Comparison of ENCODE assay signal across 16 mouse cellular contexts in genomic region chr4:104269422-104270172, GRCm38 (mm10).
DNase-seq lines count a peak whose midpoint lies in the region; ATAC-seq and TF ChIP-seq lines count a peak whose summit lies in the region.
"Had no signal": no experiment of that assay in that cellular context is flagged by ENCODE, and none has a peak within 500 bp of the region (broad histone marks: within the 10 kb centered on the region; RNA-seq: fewer than 3 reads in every experiment).

No protein-coding gene starts in this region.

- DNase-seq in layer of hippocampus, adult 8-10 months (ENCODE audit: low spot score in 2 of 2), result peak; percentile 33 to 38
- no peak for DNase-seq in layer of hippocampus, postnatal 36 days
- no peak for DNase-seq in lung, postnatal 4 days
- DNase-seq: adrenal gland, adult 2 months; cerebellum, postnatal 14 days; right cerebral cortex, postnatal 25 days; thymus, postnatal 4 days had no signal

- no peaks in the 10 kb centered on the region for H3K9me3 ChIP-seq in hindbrain, embryonic 12.5 days (replicated peaks)
- no peaks in the 10 kb centered on the region for H3K9me3 ChIP-seq in midbrain, embryonic 16.5 days (replicated peaks; ENCODE audit: control insufficient read depth, low read length, poor library complexity, severe bottlenecking)
- H3K9me3 ChIP-seq: intestine, embryonic 15.5 days; limb, embryonic 12.5 days; megakaryocyte, embryonic 14.5 days had no signal

- peak; percentile 26; the same call in 1 of the 2 replicates for ATAC-seq in hindbrain, embryonic 12.5 days (ENCODE audit: low FRiP score)
- no peak for ATAC-seq in midbrain, embryonic 16.5 days
- no peak for ATAC-seq in inflammation-experienced regulatory T-cells, adult 6 months
- ATAC-seq: intestine, embryonic 15.5 days; lung, postnatal 0 days had no signal

- no peak overlapping the region for H3K9ac ChIP-seq in hindbrain, embryonic 12.5 days
- no peak overlapping the region for H3K9ac ChIP-seq in midbrain, embryonic 16.5 days (ENCODE audit: low read depth, low read length)
- H3K9ac ChIP-seq: intestine, embryonic 15.5 days; limb, embryonic 12.5 days; liver, embryonic 14.5 days had no signal

- 76% methylated on average over 6 of the region's 6 CpGs for WGBS in hindbrain, embryonic 12.5 days
- WGBS in midbrain, embryonic 16.5 days, result 64% methylated on average over 6 of the region's 6 CpGs

- H3K4me3 ChIP-seq in cortical plate, adult 2 months (ENCODE audit: insufficient read depth, low read length), result no peak overlapping the region
- no peak overlapping the region for H3K4me3 ChIP-seq in hindbrain, embryonic 12.5 days
- H3K4me3 ChIP-seq in midbrain, embryonic 16.5 days (ENCODE audit: low read depth, low read length), result no peak overlapping the region
- H3K4me3 ChIP-seq: intestine, embryonic 15.5 days; limb, embryonic 12.5 days; megakaryocyte, embryonic 14.5 days had no signal

- no peaks in the 10 kb centered on the region for H3K36me3 ChIP-seq in hindbrain, embryonic 12.5 days
- H3K36me3 ChIP-seq in midbrain, embryonic 16.5 days (ENCODE audit: control insufficient read depth, insufficient read depth, low read length), result no peaks in the 10 kb centered on the region
- H3K36me3 ChIP-seq: intestine, embryonic 15.5 days; limb, embryonic 12.5 days had no signal

- no peak overlapping the region for H3K4me2 ChIP-seq in hindbrain, embryonic 12.5 days (replicated peaks)
- H3K4me2 ChIP-seq in midbrain, embryonic 16.5 days (ENCODE audit: low read length), result no peak overlapping the region
- H3K4me2 ChIP-seq: intestine, embryonic 15.5 days; limb, embryonic 12.5 days had no signal

- TF ChIP-seq POLR2A in cortical plate, adult 2 months (IDR thresholded peaks at IDR 0.05; ENCODE audit: extremely low read depth, insufficient read depth, low read length), result no peak

- H3K27ac ChIP-seq in cortical plate, adult 2 months (ENCODE audit: insufficient read depth, low read length), result peak overlapping the region; percentile 65; the same call in 1 of the 2 replicates
- peak overlapping the region; percentile 40; the same call in 1 of the 2 replicates for H3K27ac ChIP-seq in hindbrain, embryonic 12.5 days
- H3K27ac ChIP-seq in midbrain, embryonic 16.5 days (ENCODE audit: low read length), result peak overlapping the region; percentile 20; the same call in 1 of the 2 replicates
- H3K27ac ChIP-seq: intestine, embryonic 15.5 days; limb, embryonic 12.5 days; liver, embryonic 14.5 days had no signal

- no peak for TF ChIP-seq CTCF in cortical plate, adult 2 months (IDR thresholded peaks at IDR 0.05; ENCODE audit: extremely low read depth, insufficient read depth, low read length)

- peaks cover 2% of the 10 kb centered on the region; the same call in 1 of the 2 replicates for H3K4me1 ChIP-seq in cortical plate, adult 2 months (ENCODE audit: control insufficient read depth, insufficient read depth, low read length)
- H3K4me1 ChIP-seq in hindbrain, embryonic 12.5 days, result no peaks in the 10 kb centered on the region
- H3K4me1 ChIP-seq in midbrain, embryonic 16.5 days (ENCODE audit: control insufficient read depth, insufficient read depth, low read length), result no peaks in the 10 kb centered on the region
- H3K4me1 ChIP-seq: intestine, embryonic 15.5 days; limb, embryonic 12.5 days; megakaryocyte, embryonic 14.5 days had no signal

- no peaks in the 10 kb centered on the region for H3K27me3 ChIP-seq in hindbrain, embryonic 12.5 days
- H3K27me3 ChIP-seq in midbrain, embryonic 16.5 days (ENCODE audit: control insufficient read depth, insufficient read depth, low read depth, low read length), result no peaks in the 10 kb centered on the region
- H3K27me3 ChIP-seq: intestine, embryonic 15.5 days; limb, embryonic 12.5 days; megakaryocyte, embryonic 14.5 days had no signal

Comparison
In these comparisons a context has a peak if more than half of its experiments do, and no peak if none do; other contexts are left out.
1. DNase-seq: peak in layer of hippocampus, adult 8-10 months (2 of 2); none in layer of hippocampus, postnatal 36 days (0 of 2) and lung, postnatal 4 days (0 of 2).
2. Peak in every context shown above with its lines, with median percentiles within 50 percentile points of each other: H3K27ac ChIP-seq.